In the genomic region with DNA sequence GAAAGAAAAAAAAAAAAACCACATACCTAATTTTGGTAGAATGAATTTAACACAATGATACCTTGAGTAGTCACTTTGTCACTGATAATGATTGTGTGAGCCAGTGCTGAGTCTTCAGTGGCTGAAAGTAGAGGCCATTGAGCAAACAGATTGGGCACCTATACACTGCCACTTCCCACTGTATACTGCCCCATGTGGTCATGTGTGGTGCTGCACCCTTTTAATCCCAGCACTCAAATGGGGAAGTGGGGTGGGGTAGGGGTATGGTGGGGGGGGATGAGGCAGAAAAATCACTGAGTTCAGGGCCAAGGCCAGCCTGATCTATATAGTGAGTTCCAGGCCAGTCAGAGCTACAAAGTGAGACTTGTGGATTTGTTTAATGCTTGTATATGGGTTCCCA, we compare ENCODE assay signal across 8 mouse cellular contexts. TPM values are rescaled to one million over a fixed set of nuclear protein-coding genes. Genes with fewer than 3 reads are reported as not detected.
DNase-seq lines count a peak whose midpoint lies in the region; ATAC-seq lines count a peak whose summit lies in the region.

No protein-coding gene starts in this region.

- no peaks in the 10 kb centered on the region for H3K4me1 ChIP-seq in midbrain, embryonic 14.5 days (ENCODE audit: control insufficient read depth, insufficient read depth, low read length)
- H3K4me1 ChIP-seq in midbrain, embryonic 15.5 days, result no peaks in the 10 kb centered on the region
- H3K4me1 ChIP-seq in embryonic facial prominence, embryonic 10.5 days, result no peaks in the 10 kb centered on the region

- no peak for ATAC-seq in midbrain, embryonic 14.5 days (ENCODE audit: low FRiP score, low TSS enrichment)
- ATAC-seq in midbrain, embryonic 15.5 days (replicated peaks), result no peak

- DNase-seq in cerebellum, postnatal 36 days, result peak; percentile 21 to 30
- DNase-seq in cerebellum, adult 11-12 months, result no peak
- peak; percentile 61 for DNase-seq in midbrain, embryonic 14.5 days
- peak; percentile 53 for DNase-seq in embryonic facial prominence, embryonic 10.5 days (ENCODE audit: low spot score)
- DNase-seq in lung, postnatal 14 days, result peak; percentile 54
- peak; percentile 67 for DNase-seq in testis, postnatal 10 days (ENCODE audit: low spot score)
- no peak for DNase-seq in gastrocnemius, postnatal 4 days (ENCODE audit: low spot score in 2 of 2)

- no peak overlapping the region for H3K4me2 ChIP-seq in midbrain, embryonic 14.5 days (ENCODE audit: low read length)
- H3K4me2 ChIP-seq in midbrain, embryonic 15.5 days, result no peak overlapping the region

- H3K27ac ChIP-seq in midbrain, embryonic 14.5 days (replicated peaks; ENCODE audit: low read depth, low read length), result no peak overlapping the region
- no peak overlapping the region for H3K27ac ChIP-seq in midbrain, embryonic 15.5 days
- no peak overlapping the region for H3K27ac ChIP-seq in embryonic facial prominence, embryonic 10.5 days (replicated peaks)

- peaks cover 39% of the 10 kb centered on the region for H3K36me3 ChIP-seq in midbrain, embryonic 14.5 days (ENCODE audit: control insufficient read depth, insufficient read depth, low read length)
- peaks cover 10% of the 10 kb centered on the region; the same call in 1 of the 2 replicates for H3K36me3 ChIP-seq in midbrain, embryonic 15.5 days (replicated peaks)
- peaks cover 27% of the 10 kb centered on the region for H3K36me3 ChIP-seq in embryonic facial prominence, embryonic 10.5 days (replicated peaks)

- no peaks in the 10 kb centered on the region for H3K9me3 ChIP-seq in midbrain, embryonic 14.5 days (ENCODE audit: control insufficient read depth, low read length)
- H3K9me3 ChIP-seq in midbrain, embryonic 15.5 days, result no peaks in the 10 kb centered on the region
- H3K9me3 ChIP-seq in embryonic facial prominence, embryonic 10.5 days, result no peaks in the 10 kb centered on the region; the same call in 1 of the 2 replicates

- H3K4me3 ChIP-seq in midbrain, embryonic 14.5 days (replicated peaks; ENCODE audit: low read depth, low read length), result no peak overlapping the region
- H3K4me3 ChIP-seq in midbrain, embryonic 15.5 days, result no peak overlapping the region
- H3K4me3 ChIP-seq in embryonic facial prominence, embryonic 10.5 days, result no peak overlapping the region

- no peaks in the 10 kb centered on the region for H3K27me3 ChIP-seq in midbrain, embryonic 14.5 days (ENCODE audit: control insufficient read depth, insufficient read depth, low read length)
- H3K27me3 ChIP-seq in midbrain, embryonic 15.5 days (replicated peaks), result no peaks in the 10 kb centered on the region
- H3K27me3 ChIP-seq in embryonic facial prominence, embryonic 10.5 days (replicated peaks; ENCODE audit: low read depth, poor library complexity, severe bottlenecking), result no peaks in the 10 kb centered on the region

- H3K9ac ChIP-seq in midbrain, embryonic 14.5 days (replicated peaks; ENCODE audit: low read length), result no peak overlapping the region
- H3K9ac ChIP-seq in midbrain, embryonic 15.5 days, result no peak overlapping the region

RNA-seq across cellular contexts. Expression of a gene that starts 8.2 kb away (rescaled TPM):
- 6.9 TPM in 2 replicates for polyA plus RNA-seq in midbrain, embryonic 14.5 days (2014; fragmentation: Nextera tagmentation; extraction: Ambion mirVana)
- polyA plus RNA-seq in midbrain, embryonic 15.5 days (2015; fragmentation: Nextera tagmentation; extraction: Ambion mirVana), result 5.1 and 6.6 TPM in 2 replicates
- polyA plus RNA-seq in embryonic facial prominence, embryonic 10.5 days (2016; fragmentation: Nextera tagmentation; extraction: Ambion mirVana), result 2.0 and 2.3 TPM in 2 replicates
- total RNA-seq in gastrocnemius, postnatal 4 days (2021), result 1 to 10 TPM; 1.7 to 2.1 TPM

RNA-seq across cellular contexts. Expression of a gene that starts 8.4 kb away (rescaled TPM):
- polyA plus RNA-seq in midbrain, embryonic 14.5 days (2014; fragmentation: Nextera tagmentation; extraction: Ambion mirVana), result 84.2 and 89.7 TPM in 2 replicates
- polyA plus RNA-seq in midbrain, embryonic 15.5 days (2015; fragmentation: Nextera tagmentation; extraction: Ambion mirVana), result 92.1 and 99.6 TPM in 2 replicates
- 60.3 and 69.6 TPM in 2 replicates for polyA plus RNA-seq in embryonic facial prominence, embryonic 10.5 days (2016; fragmentation: Nextera tagmentation; extraction: Ambion mirVana)
- total RNA-seq in gastrocnemius, postnatal 4 days (2021), result 10 to 100 TPM; 29.9 to 32.1 TPM

RNA-seq across cellular contexts. Expression of a gene that starts 20.1 kb away (rescaled TPM):
- 237 and 259 TPM in 2 replicates for polyA plus RNA-seq in midbrain, embryonic 14.5 days (2014; fragmentation: Nextera tagmentation; extraction: Ambion mirVana)
- polyA plus RNA-seq in midbrain, embryonic 15.5 days (2015; fragmentation: Nextera tagmentation; extraction: Ambion mirVana), result 222 and 226 TPM in 2 replicates
- 250 and 258 TPM in 2 replicates for polyA plus RNA-seq in embryonic facial prominence, embryonic 10.5 days (2016; fragmentation: Nextera tagmentation; extraction: Ambion mirVana)
- total RNA-seq in gastrocnemius, postnatal 4 days (2021), result 100 to 1,000 TPM; 110 to 114 TPM

RNA-seq across cellular contexts. Expression of a gene that starts 37.1 kb away (rescaled TPM):
- 16.2 and 23.9 TPM in 2 replicates for polyA plus RNA-seq in midbrain, embryonic 14.5 days (2014; fragmentation: Nextera tagmentation; extraction: Ambion mirVana)
- 22.8 and 24.0 TPM in 2 replicates for polyA plus RNA-seq in midbrain, embryonic 15.5 days (2015; fragmentation: Nextera tagmentation; extraction: Ambion mirVana)
- 22.9 and 23.9 TPM in 2 replicates for polyA plus RNA-seq in embryonic facial prominence, embryonic 10.5 days (2016; fragmentation: Nextera tagmentation; extraction: Ambion mirVana)
- total RNA-seq in gastrocnemius, postnatal 4 days (2021), result 10 to 100 TPM; 16.6 to 17.4 TPM

RNA-seq across cellular contexts. Expression of a gene that starts 40.1 kb away (rescaled TPM):
- 42.5 and 49.5 TPM in 2 replicates for polyA plus RNA-seq in midbrain, embryonic 14.5 days (2014; fragmentation: Nextera tagmentation; extraction: Ambion mirVana)
- 53.7 and 57.4 TPM in 2 replicates for polyA plus RNA-seq in midbrain, embryonic 15.5 days (2015; fragmentation: Nextera tagmentation; extraction: Ambion mirVana)
- polyA plus RNA-seq in embryonic facial prominence, embryonic 10.5 days (2016; fragmentation: Nextera tagmentation; extraction: Ambion mirVana), result 47.7 and 51.6 TPM in 2 replicates
- total RNA-seq in gastrocnemius, postnatal 4 days (2021), result 10 to 100 TPM; 20.7 to 22.5 TPM

Comparison
In these comparisons a context has a peak if more than half of its experiments do, and no peak if none do; other contexts are left out.
1. DNase-seq: peak in cerebellum, postnatal 36 days (2 of 2), midbrain, embryonic 14.5 days (single experiment), embryonic facial prominence, embryonic 10.5 days (single experiment), lung, postnatal 14 days (single experiment) and testis, postnatal 10 days (single experiment); none in cerebellum, adult 11-12 months (single experiment) and gastrocnemius, postnatal 4 days (0 of 2).